Mouse (Mus musculus): ENCODE data around the gene Gm20695.
A peak's percentile ranks its signal among the peaks of the same experiment; 100 is the strongest.

Gm20695 gene

DNA sequence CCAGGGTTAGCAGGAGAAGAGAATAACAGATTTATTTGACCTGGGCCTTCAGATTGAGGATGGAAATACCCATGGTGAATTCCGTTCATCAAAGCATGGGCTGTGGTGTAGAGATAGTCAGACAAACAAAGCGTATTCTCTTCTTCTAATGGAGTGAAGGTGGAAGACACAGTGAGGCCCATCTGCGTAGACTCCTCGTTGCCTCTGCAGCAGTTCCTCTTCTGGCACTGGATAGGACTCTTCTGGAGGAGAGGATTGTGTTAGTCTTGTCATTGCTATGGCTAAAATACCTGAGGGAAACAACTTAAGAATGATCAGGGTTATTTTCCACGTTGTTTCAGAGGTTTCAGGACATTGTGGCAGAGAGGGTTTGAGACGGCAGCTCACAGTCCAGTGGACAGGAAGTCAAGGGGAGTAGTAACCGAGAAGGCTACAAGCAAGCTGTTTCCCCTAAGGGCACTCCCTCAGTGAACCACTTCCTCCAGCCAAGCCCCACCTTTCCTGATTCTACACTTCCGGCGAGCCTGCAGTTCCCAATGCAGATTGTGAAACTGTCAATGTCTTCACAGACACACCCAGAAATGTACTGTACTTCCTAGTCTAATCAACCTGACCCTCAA lies 10.8 kb downstream of the Gm20695 start:
- DNase-seq (ENCODE audit: low spot score): no peak

DNA sequence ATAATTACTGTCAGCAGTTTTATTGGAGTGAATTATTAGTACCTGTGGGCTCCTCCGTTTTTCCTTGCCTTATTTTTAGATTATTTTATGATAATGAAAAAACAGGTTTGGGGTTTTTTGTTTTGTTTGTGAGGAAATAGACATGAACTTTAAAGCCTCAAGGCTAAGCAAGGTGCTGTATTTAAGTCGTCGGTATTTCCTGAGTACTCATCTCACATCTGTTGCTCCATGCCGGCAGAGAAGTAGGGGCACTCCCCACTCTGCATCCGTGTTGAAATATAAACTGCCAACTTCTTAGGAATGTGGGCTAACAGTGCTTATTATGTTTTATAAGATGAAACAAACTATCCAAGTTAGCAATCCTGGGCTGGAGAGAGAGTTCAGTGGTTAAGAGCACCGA lies 11.6 kb downstream of the Gm20695 start:
- DNase-seq (ENCODE audit: low spot score): no peak

DNA sequence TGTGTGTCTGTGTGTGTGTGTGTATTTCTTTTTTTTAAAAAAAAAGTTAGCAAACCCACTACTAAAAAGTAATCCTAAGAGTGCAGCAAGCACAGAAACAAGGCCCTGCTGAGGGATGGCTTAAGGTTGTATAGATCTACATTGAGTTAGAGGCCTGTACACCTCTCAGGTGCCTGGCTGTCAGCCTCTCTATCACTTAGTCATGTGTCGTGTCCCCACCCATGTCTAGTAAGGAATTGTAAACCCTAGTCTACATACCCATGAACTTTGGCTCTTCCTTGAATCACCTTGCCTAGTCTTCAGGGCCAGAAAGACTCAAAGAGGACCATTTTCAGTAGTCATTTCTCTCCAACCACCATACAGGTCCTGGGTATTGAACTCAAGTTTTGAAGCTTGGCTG lies 12.1 kb downstream of the Gm20695 start:
- DNase-seq (ENCODE audit: low spot score): no peak

DNA sequence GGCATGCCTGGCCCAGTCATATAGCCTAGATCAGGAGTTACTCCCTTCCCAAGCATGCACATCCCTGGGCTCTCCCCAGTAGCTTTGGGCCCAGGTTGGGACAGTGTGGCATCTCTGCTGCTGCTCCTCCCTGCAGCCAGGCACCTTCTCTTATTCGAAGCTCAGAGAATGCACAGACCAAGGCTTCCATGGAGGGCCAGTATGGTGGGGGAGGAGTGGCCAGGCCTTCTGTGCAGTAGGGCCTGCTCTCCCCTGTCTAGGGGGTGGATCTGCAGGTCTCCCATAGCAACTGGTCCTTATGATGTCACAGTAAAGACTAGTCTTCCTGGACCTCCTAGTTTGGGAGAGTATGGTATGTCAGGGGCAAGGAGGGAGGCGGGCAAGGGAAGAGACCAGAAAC lies 23.0 kb downstream of the Gm20695 start:
- DNase-seq (ENCODE audit: low spot score): no peak

- peak; percentile 92 for DNase-seq (ENCODE audit: low spot score)
Measured at GRCm38 (mm10) chr16:3908537-3909111, 24.2 kb downstream of the Gm20695 start, which contains the start of the genes 1700037C18Rik and Cluap1. Gene 1700037C18Rik (minus strand): TSS chr16:3908689. Gene Cluap1 (plus strand): TSS chr16:3908801.

GRCm38 (mm10) chr16:3909118-3909517 lies 24.7 kb downstream of the Gm20695 start:
- no peak for DNase-seq (ENCODE audit: low spot score)

- DNase-seq (ENCODE audit: low spot score): no peak
Measured at GRCm38 (mm10) chr16:3920756-3921155, 36.3 kb downstream of the Gm20695 start.

DNA sequence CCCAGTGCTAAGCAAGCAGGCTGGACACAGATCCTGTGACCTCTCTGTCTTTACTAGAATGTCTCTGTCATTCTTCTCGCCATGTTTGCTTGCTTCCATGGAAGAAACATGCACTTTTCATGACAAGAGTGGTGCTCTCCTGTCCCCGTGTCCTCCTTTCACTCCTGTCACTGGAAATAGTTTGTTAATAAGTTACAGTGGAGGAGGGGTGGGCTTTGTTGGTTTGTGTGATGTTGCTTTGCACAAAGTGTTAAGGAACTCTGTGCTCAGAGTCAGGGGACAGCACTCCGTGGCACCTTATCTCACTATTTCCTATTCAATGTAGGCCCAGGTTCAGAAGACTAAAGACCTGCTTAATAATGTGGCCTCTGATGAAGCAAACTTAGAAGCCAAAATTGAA lies 39.1 kb downstream of the Gm20695 start:
- DNase-seq (ENCODE audit: low spot score): no peak

- no peak for DNase-seq (ENCODE audit: low spot score)
Measured at GRCm38 (mm10) chr16:3923966-3924365, 39.5 kb downstream of the Gm20695 start.

DNA sequence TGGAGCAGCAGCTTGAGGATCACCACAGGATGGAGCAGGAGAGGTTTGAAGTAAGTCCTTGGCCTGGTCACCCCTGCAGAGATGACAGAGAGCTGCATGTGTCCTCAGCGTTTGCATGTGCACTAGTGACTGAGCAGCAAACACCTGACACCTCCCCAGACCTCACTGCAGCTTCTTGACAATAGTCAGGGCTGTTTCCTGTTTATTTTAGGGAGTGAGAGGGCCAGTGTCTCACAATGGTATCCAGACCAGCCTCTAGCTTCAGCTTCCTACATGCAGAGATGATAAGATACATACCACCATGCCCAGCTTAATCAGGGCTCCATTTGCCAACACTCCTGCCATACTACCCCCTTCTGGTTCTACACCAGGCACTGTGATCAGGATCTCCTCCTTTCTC lies 44.1 kb downstream of the Gm20695 start:
- DNase-seq (ENCODE audit: low spot score): no peak

DNA sequence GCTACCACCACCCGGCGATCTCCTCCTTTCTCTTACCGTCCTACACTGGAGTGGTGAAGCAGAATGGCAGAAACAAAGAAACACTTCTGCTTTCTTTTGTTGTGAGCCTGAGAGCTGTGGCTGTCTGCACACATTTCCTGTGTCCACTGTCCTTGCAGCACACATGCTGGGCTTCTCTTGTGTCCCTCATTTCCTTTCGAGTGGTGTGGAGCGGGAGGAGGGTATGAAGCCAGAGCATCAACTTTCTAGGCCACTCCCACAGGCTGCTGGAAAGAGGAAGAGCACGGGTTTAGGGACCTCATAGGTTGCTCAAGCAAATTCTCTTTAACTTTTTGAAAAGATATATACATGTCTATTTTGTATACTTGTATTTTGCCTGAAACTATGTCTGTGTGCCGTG lies 44.7 kb downstream of the Gm20695 start:
- DNase-seq (ENCODE audit: low spot score): no peak

- DNase-seq (ENCODE audit: low spot score): no peak
Measured at GRCm38 (mm10) chr16:3933536-3933935, 49.1 kb downstream of the Gm20695 start.

DNA sequence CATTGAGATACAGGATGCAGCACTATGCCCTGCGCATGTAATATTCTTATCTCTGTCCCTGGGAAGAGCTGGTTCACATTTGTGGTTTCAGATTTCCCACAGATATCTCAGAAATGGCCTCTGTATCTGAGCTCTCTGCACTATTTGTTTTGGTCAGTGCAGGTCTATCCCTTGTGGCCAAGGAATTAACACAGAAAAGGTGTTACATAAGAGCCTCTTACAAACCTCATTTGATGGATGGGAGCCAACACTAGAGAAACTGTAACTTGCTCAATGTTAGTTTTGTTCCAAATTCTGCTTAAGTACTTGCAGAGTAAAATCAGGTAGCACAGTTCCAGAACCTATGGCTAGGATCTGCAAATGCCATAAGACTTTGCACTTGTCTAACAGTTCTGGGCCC lies 49.6 kb downstream of the Gm20695 start:
- DNase-seq (ENCODE audit: low spot score): no peak

- no peak for DNase-seq (ENCODE audit: low spot score)
Measured at GRCm38 (mm10) chr16:3934701-3935100, 50.3 kb downstream of the Gm20695 start.

GRCm38 (mm10) chr16:3951141-3951540 lies 66.7 kb downstream of the Gm20695 start:
- no peak for DNase-seq (ENCODE audit: low spot score)

GRCm38 (mm10) chr16:3956369-3956768 lies 71.9 kb downstream of the Gm20695 start:
- DNase-seq (ENCODE audit: low spot score): peak; percentile 15

DNA sequence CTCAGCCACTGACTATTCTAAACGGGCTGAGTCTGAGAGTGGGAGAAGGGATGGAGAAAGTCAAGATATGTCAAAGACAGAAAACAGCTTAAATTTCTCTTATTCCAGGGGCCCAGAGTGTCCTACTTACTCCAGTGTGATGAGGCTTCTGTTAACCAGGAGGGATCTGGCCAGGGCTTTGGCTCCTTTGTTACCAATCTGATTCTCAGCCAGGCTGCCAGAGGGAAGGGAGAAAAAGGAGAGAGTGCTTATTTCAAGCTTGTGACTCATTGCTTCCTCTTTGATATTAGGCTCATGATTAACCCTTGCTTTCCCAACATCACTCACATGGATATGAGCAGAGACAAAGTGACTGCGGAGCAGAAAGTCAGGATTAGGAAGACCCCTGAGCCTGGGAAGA lies 74.8 kb downstream of the Gm20695 start:
- no peak for DNase-seq (ENCODE audit: low spot score)

DNA sequence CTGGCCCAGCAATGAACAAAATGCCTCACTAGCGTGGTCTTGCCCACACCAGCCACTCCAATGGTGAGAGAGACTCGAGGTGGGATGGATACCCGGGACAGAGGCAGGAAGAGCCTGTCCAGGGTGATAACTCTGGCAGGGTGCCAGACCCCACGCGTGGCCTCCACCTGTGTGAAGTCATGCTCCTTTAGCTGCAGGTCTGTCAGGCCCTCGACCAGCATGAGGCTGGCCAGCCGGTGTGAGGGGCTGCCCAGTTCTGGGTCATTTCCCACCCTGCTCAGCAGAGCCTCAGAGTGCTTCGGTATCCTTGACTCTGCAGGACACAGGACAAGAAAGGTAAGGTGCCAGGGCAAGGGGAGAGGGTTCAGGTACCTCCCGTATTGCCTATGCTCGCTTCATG lies 80.5 kb downstream of the Gm20695 start:
- no peak for DNase-seq (ENCODE audit: low spot score)

- DNase-seq (ENCODE audit: low spot score): no peak
Measured at GRCm38 (mm10) chr16:3965534-3965933, 81.1 kb downstream of the Gm20695 start.
